Mouse (Mus musculus): ENCODE results near the gene Tgif2. TPM values are rescaled to one million over a fixed set of nuclear protein-coding genes. Genes with fewer than 3 reads are reported as not detected.
"Not testable (repeated sequence)": the region's sequence is repeated elsewhere in the genome, so short reads cannot be mapped to it uniquely, and the experiment has no call there.

The Tgif2 gene
- polyA plus RNA-seq, 1 experiment from 2014 or later = 13.7 TPM

- no peak overlapping the region for H3K9ac ChIP-seq (replicated peaks; ENCODE audit: low read depth)
- H3K27ac ChIP-seq (ENCODE audit: low read length) = no peak overlapping the region
- no peak overlapping the region for H3K4me2 ChIP-seq (replicated peaks; ENCODE audit: low read depth, low read length)
- H3K36me3 ChIP-seq (ENCODE audit: insufficient read depth, low read length) = no peaks in the 10 kb centered on the region
- no peak overlapping the region for H3K4me3 ChIP-seq (ENCODE audit: low read depth, low read length)
- DNase-seq (ENCODE audit: low spot score) = no peak
- TF ChIP-seq CTCF (IDR thresholded peaks at IDR 0.05) (no peak), EP300 (IDR thresholded peaks at IDR 0.05) (no peak)
- H3K27me3 ChIP-seq (replicated peaks; ENCODE audit: insufficient read depth, low read length) = no peaks in the 10 kb centered on the region
- ATAC-seq = no peak
- no peaks in the 10 kb centered on the region for H3K9me3 ChIP-seq (ENCODE audit: low read length)
- 41% methylated on average over 9 of the region's 9 CpGs for WGBS
- no peaks in the 10 kb centered on the region for H3K4me1 ChIP-seq (ENCODE audit: insufficient read depth, low read depth, low read length)
Observed at GRCm38 (mm10) chr2:156896384-156896914, 56.6 kb downstream of the Tgif2 start.

- H3K4me3 ChIP-seq (ENCODE audit: low read depth, low read length) = no peak overlapping the region
- no peak overlapping the region for H3K4me2 ChIP-seq (replicated peaks; ENCODE audit: low read depth, low read length)
- no peaks in the 10 kb centered on the region for H3K4me1 ChIP-seq (ENCODE audit: insufficient read depth, low read depth, low read length)
- H3K9ac ChIP-seq (replicated peaks; ENCODE audit: low read depth) = no peak overlapping the region
- TF ChIP-seq CTCF (IDR thresholded peaks at IDR 0.05) = no peak
- no peak for TF ChIP-seq EP300 (IDR thresholded peaks at IDR 0.05)
- 80% methylated on average over 9 of the region's 9 CpGs for WGBS
- H3K27ac ChIP-seq (ENCODE audit: low read length) = no peak overlapping the region
- no peaks in the 10 kb centered on the region for H3K36me3 ChIP-seq (ENCODE audit: insufficient read depth, low read length)
- no peaks in the 10 kb centered on the region for H3K9me3 ChIP-seq (ENCODE audit: low read length)
- ATAC-seq (no peak), DNase-seq (ENCODE audit: low spot score) (no peak)
- no peaks in the 10 kb centered on the region for H3K27me3 ChIP-seq (replicated peaks; ENCODE audit: insufficient read depth, low read length)
Observed at GRCm38 (mm10) chr2:156897034-156897433, 57.2 kb downstream of the Tgif2 start.

- Histone ChIP-seq H3K27me3 (replicated peaks; ENCODE audit: insufficient read depth, low read length) (no peaks in the 10 kb centered on the region), H3K36me3 (ENCODE audit: insufficient read depth, low read length) (no peaks in the 10 kb centered on the region), H3K4me2 (replicated peaks; ENCODE audit: low read depth, low read length) (no peak overlapping the region), H3K4me3 (ENCODE audit: low read depth, low read length) (no peak overlapping the region), H3K4me1 (ENCODE audit: insufficient read depth, low read depth, low read length) (no peaks in the 10 kb centered on the region), H3K9ac (replicated peaks; ENCODE audit: low read depth) (no peak overlapping the region), H3K27ac (ENCODE audit: low read length) (no peak overlapping the region), H3K9me3 (ENCODE audit: low read length) (no peaks in the 10 kb centered on the region)
- TF ChIP-seq EP300 (IDR thresholded peaks at IDR 0.05) = no peak
- no peak for TF ChIP-seq CTCF (IDR thresholded peaks at IDR 0.05)
- no peak for DNase-seq (ENCODE audit: low spot score)
- no peak for ATAC-seq
- 45% methylated on average over 4 of the region's 4 CpGs for WGBS
Observed at GRCm38 (mm10) chr2:156898374-156898773, 58.6 kb downstream of the Tgif2 start.

GRCm38 (mm10) chr2:156899184-156899583 lies 59.4 kb downstream of the Tgif2 start:
- TF ChIP-seq CTCF (IDR thresholded peaks at IDR 0.05) (no peak), EP300 (IDR thresholded peaks at IDR 0.05) (no peak)
- ATAC-seq = no peak

GRCm38 (mm10) chr2:156901344-156901743 lies 61.5 kb downstream of the Tgif2 start:
- Histone ChIP-seq H3K27ac (ENCODE audit: low read length) (no peak overlapping the region), H3K9ac (replicated peaks; ENCODE audit: low read depth) (no peak overlapping the region), H3K4me1 (ENCODE audit: insufficient read depth, low read depth, low read length) (no peaks in the 10 kb centered on the region), H3K36me3 (ENCODE audit: insufficient read depth, low read length) (no peaks in the 10 kb centered on the region), H3K4me3 (ENCODE audit: low read depth, low read length) (no peak overlapping the region), H3K9me3 (ENCODE audit: low read length) (no peaks in the 10 kb centered on the region), H3K4me2 (replicated peaks; ENCODE audit: low read depth, low read length) (no peak overlapping the region), H3K27me3 (replicated peaks; ENCODE audit: insufficient read depth, low read length) (no peaks in the 10 kb centered on the region)
- TF ChIP-seq EP300 (IDR thresholded peaks at IDR 0.05) (no peak), CTCF (IDR thresholded peaks at IDR 0.05) (no peak)
- ATAC-seq (no peak), DNase-seq (ENCODE audit: low spot score) (no peak)
- 75% methylated on average over 2 of the region's 2 CpGs for whole genome bisulfite sequencing

More at GRCm38 (mm10) chr2:156899184-156899583, 59.4 kb downstream of the Tgif2 start:
- Histone ChIP-seq H3K4me3 (ENCODE audit: low read depth, low read length) (no peak overlapping the region), H3K4me1 (ENCODE audit: insufficient read depth, low read depth, low read length) (no peaks in the 10 kb centered on the region), H3K27ac (ENCODE audit: low read length) (no peak overlapping the region), H3K4me2 (replicated peaks; ENCODE audit: low read depth, low read length) (no peak overlapping the region), H3K36me3 (ENCODE audit: insufficient read depth, low read length) (no peaks in the 10 kb centered on the region), H3K9ac (replicated peaks; ENCODE audit: low read depth) (no peak overlapping the region), H3K27me3 (replicated peaks; ENCODE audit: insufficient read depth, low read length) (no peaks in the 10 kb centered on the region), H3K9me3 (ENCODE audit: low read length) (no peaks in the 10 kb centered on the region)
- no peak for DNase-seq (ENCODE audit: low spot score)
- WGBS = 56% methylated on average over 4 of the region's 4 CpGs

- no peak overlapping the region for H3K27ac ChIP-seq (ENCODE audit: low read length)
- H3K27me3 ChIP-seq (replicated peaks; ENCODE audit: insufficient read depth, low read length) = no peaks in the 10 kb centered on the region
- H3K9me3 ChIP-seq (ENCODE audit: low read length) = no peaks in the 10 kb centered on the region
- no peak overlapping the region for H3K4me2 ChIP-seq (replicated peaks; ENCODE audit: low read depth, low read length)
- no peaks in the 10 kb centered on the region for H3K36me3 ChIP-seq (ENCODE audit: insufficient read depth, low read length)
- no peak for TF ChIP-seq EP300 (IDR thresholded peaks at IDR 0.05)
- TF ChIP-seq CTCF (IDR thresholded peaks at IDR 0.05) = no peak
- no peaks in the 10 kb centered on the region for H3K4me1 ChIP-seq (ENCODE audit: insufficient read depth, low read depth, low read length)
- ATAC-seq (no peak), DNase-seq (ENCODE audit: low spot score) (no peak)
- WGBS = 60% methylated on average over 6 of the region's 6 CpGs
- no peak overlapping the region for H3K9ac ChIP-seq (replicated peaks; ENCODE audit: low read depth)
- no peak overlapping the region for H3K4me3 ChIP-seq (ENCODE audit: low read depth, low read length)
Observed at GRCm38 (mm10) chr2:156901883-156902282, 62.1 kb downstream of the Tgif2 start.

- H3K4me1 ChIP-seq (ENCODE audit: insufficient read depth, low read depth, low read length); H3K27ac ChIP-seq (ENCODE audit: low read length); H3K9me3 ChIP-seq (ENCODE audit: low read length); H3K4me3 ChIP-seq (ENCODE audit: low read depth, low read length); DNase-seq (ENCODE audit: low spot score); H3K4me2 ChIP-seq (replicated peaks; ENCODE audit: low read depth, low read length); H3K27me3 ChIP-seq (replicated peaks; ENCODE audit: insufficient read depth, low read length); H3K9ac ChIP-seq (replicated peaks; ENCODE audit: low read depth); ATAC-seq; H3K36me3 ChIP-seq (ENCODE audit: insufficient read depth, low read length): not testable (repeated sequence)
- 75% methylated on average over 4 of the region's 4 CpGs for WGBS
Observed at GRCm38 (mm10) chr2:156902411-156902810, 62.6 kb downstream of the Tgif2 start.

Data from lung, postnatal 0 days (tissue).